Mouse (Mus musculus) liver, embryonic 14.5 days (tissue): ENCODE measurements around the gene Pcbp3. TPM values are rescaled to one million over a fixed set of nuclear protein-coding genes. Genes with fewer than 3 reads are reported as not detected.

Experiments used
- ATAC-seq: fragments of 200-750 bp; cut with Nextera tagmentation; 2 replicates; pipeline ENCODE4 v1.8.0; 2017; ENCODE audit warnings: moderate number of reproducible peaks, mild to moderate bottlenecking, moderate library complexity; ENCODE audit not compliant: insufficient read depth
- DNase-seq, 3 experiments: peaks; one replicate each; pipeline ENCODE4 v3.0.0-alpha.2; 2012 to 2013; ENCODE audit warnings: low read depth in 3 of 3, low spot score in 3 of 3
- H3K27ac ChIP-seq: fragments of 300-500 bp; sonication (generic); 2 replicates; pipeline ENCODE4 v1.5.1; 2014; ENCODE audit warnings: moderate library complexity, mild to moderate bottlenecking, control low read depth, inconsistent platforms
- H3K27me3 ChIP-seq: fragments of 300-500 bp; sonication (generic); 2 replicates; pipeline ENCODE4 v1.6.1; 2014; ENCODE audit warnings: mild to moderate bottlenecking, low read length, moderate library complexity; ENCODE audit not compliant: control insufficient read depth, insufficient read depth
- H3K36me3 ChIP-seq: fragments of 300-500 bp; sonication (generic); replicated peaks from 2 replicates; pipeline ENCODE4 v1.6.1; 2014; ENCODE audit warnings: low read depth; ENCODE audit not compliant: control insufficient read depth, insufficient read depth
- H3K4me1 ChIP-seq, 2 experiments: fragments of 200-500 bp in 1 of 2; fragments of 300-500 bp in 1 of 2; sonication (generic) in 1 of 2; replicated peaks; 2 replicates each; pipeline ENCODE4 v1.6.1; 2012 to 2014; ENCODE audit warnings: antibody characterized with exemption in 1 of 2, inconsistent platforms in 1 of 2, low read length in 1 of 2; ENCODE audit not compliant: control insufficient read depth in 2 of 2, insufficient read depth in 2 of 2
- H3K4me2 ChIP-seq: fragments of 300-500 bp; sonication (generic); 2 replicates; pipeline ENCODE4 v1.6.1; 2014; ENCODE audit warnings: low read depth, mild to moderate bottlenecking, control low read depth, moderate library complexity
- H3K4me3 ChIP-seq, 2 experiments: fragments of 200-500 bp in 1 of 2; fragments of 300-500 bp in 1 of 2; sonication (generic) in 1 of 2; 2 replicates each; pipeline ENCODE4 v1.5.1; 2012 to 2014; ENCODE audit warnings: low read depth in 2 of 2, low read length in 2 of 2, mild to moderate bottlenecking in 2 of 2, control low read depth in 1 of 2, inconsistent platforms in 1 of 2, moderate library complexity in 1 of 2; ENCODE audit not compliant: insufficient read depth in 1 of 2
- H3K9ac ChIP-seq: fragments of 300-500 bp; sonication (generic); replicated peaks from 2 replicates; pipeline ENCODE4 v1.6.1; 2014; ENCODE audit warnings: mild to moderate bottlenecking, control low read depth, moderate library complexity
- H3K9me3 ChIP-seq: fragments of 300-500 bp; sonication (generic); 2 replicates; pipeline ENCODE4 v1.6.1; 2016; ENCODE audit warnings: low read length, mixed read lengths; ENCODE audit not compliant: control insufficient read depth
- CTCF ChIP-seq: IDR thresholded peaks from 2 replicates; pipeline ENCODE4 v1.5.1; 2016; ENCODE audit warnings: antibody characterized with exemption, low read depth, control low read depth
- EP300 ChIP-seq: IDR thresholded peaks from 2 replicates; pipeline ENCODE4 v1.6.1; 2016; ENCODE audit warnings: antibody characterized with exemption, low read depth
- WGBS: fragments of 180-500 bp; shearing (Covaris S2); extraction: QIAGEN DNeasy Blood & Tissue Kit; methylation state at CpG from one replicate; pipeline ENCODE4 v1.1.7; 2014; ENCODE audit not compliant: insufficient replicate concordance; 5-methylcytosine and 5-hydroxymethylcytosine counted together
- polyA plus RNA-seq, 2 experiments: library from polyadenylated mRNA; depleted of rRNA in 1 of 2; stranded (reverse) in 1 of 2; unstranded in 1 of 2; fragments of >200 nt; fragmentation: Nextera tagmentation in 1 of 2; extraction: Ambion mirVana in 1 of 2; gene quantifications; 2 replicates each; pipeline versions ENCODE4 v1.2.1 to v1.2.3; 2012 to 2014

The Pcbp3 gene
- polyA plus RNA-seq, 2 experiments: 2.0 to 2.6 TPM

DNA sequence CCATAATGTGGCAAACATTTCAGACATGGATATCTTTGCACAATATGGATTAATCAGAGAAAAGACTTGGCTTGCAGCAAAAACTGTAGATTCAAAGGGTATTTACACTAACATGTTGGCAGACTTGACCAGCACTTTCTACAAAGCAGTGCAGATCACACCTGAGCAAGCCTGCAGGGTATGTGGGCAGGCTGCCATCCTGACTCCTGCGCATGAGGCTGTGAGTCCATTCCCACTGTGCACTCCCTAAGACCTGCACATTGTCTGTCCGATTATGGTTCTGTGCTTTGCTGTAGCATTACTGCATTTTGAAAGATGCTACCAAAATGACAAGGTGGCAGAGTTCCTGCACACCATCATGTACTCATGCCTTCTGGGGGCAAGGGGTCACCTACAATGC, 143.3 kb downstream of the Pcbp3 start:
- WGBS: 65% methylated on average over 2 of the region's 2 CpGs
- DNase-seq (no peak), ATAC-seq (no peak)
- TF ChIP-seq EP300: no peak
- no peaks in the 10 kb centered on the region for H3K4me1 ChIP-seq
- no peaks in the 10 kb centered on the region for H3K27me3 ChIP-seq
- no peak overlapping the region for H3K9ac ChIP-seq
- no peak overlapping the region for H3K27ac ChIP-seq
- H3K9me3 ChIP-seq: no peaks in the 10 kb centered on the region
- no peak overlapping the region for H3K4me2 ChIP-seq
- H3K36me3 ChIP-seq: no peaks in the 10 kb centered on the region
- no peak overlapping the region for H3K4me3 ChIP-seq

DNA sequence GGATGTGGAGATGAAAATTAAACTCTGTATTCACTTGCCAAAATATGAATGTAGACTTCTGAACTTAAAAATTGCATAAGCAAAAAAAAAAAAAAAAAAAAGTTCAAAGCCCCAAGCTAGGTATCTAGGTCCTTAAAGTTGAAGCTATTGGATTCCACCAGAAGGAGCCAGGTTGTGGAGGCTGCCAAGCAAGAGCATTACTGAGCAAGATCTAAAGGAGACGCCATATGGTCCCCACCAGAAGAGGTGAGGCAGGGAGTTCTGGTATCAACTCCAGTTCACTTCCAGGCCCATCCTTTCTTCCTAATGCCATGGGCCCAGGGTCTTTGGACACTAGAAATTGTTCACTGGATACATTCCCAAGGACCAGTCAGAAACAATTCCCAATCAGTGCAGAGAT, 144.8 kb downstream of the Pcbp3 start:
- ATAC-seq (no peak), DNase-seq (no peak)
- no peak overlapping the region for H3K4me3 ChIP-seq
- H3K27ac ChIP-seq: no peak overlapping the region
- 52% methylated on average over 1 of the region's 1 CpGs for WGBS
- H3K9me3 ChIP-seq: no peaks in the 10 kb centered on the region
- H3K9ac ChIP-seq: no peak overlapping the region
- H3K27me3 ChIP-seq: no peaks in the 10 kb centered on the region
- no peak for TF ChIP-seq EP300
- TF ChIP-seq CTCF: no peak
- no peak overlapping the region for H3K4me2 ChIP-seq
- H3K36me3 ChIP-seq: no peaks in the 10 kb centered on the region
- H3K4me1 ChIP-seq: no peaks in the 10 kb centered on the region

GRCm38 (mm10) chr10:76816436-76816835, 145.3 kb downstream of the Pcbp3 start:
- H3K27me3 ChIP-seq: no peaks in the 10 kb centered on the region
- H3K36me3 ChIP-seq: no peaks in the 10 kb centered on the region
- TF ChIP-seq CTCF: no peak
- no peak for DNase-seq
- WGBS: 54% methylated on average over 7 of the region's 7 CpGs
- H3K27ac ChIP-seq: no peak overlapping the region
- no peak overlapping the region for H3K9ac ChIP-seq
- H3K4me3 ChIP-seq: no peak overlapping the region
- no peaks in the 10 kb centered on the region for H3K4me1 ChIP-seq
- no peak for ATAC-seq
- H3K9me3 ChIP-seq: no peaks in the 10 kb centered on the region
- H3K4me2 ChIP-seq: no peak overlapping the region

DNA sequence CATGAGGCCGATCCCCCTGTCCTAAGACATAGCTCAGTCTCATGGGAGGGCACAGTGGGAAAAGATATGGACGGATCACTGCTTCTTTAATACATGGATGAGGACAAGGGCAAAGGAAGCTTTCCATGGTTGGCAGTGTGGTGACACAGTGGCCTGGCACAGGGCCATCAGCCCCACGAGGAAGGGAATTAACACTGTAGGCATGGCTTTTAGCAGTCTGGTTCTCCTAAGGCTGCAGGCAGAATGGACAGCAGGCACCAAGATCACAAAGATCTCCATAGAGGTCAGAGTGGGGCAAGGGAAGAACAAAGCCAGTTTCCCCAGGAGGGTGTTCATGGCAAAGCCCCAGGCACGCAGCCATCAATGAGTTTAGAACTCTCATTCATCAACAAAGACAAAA, 146.2 kb downstream of the Pcbp3 start:
- Histone ChIP-seq H3K4me1 (no peaks in the 10 kb centered on the region), H3K9me3 (no peaks in the 10 kb centered on the region), H3K27ac (no peak overlapping the region), H3K27me3 (no peaks in the 10 kb centered on the region), H3K36me3 (no peaks in the 10 kb centered on the region), H3K4me3 (no peak overlapping the region), H3K9ac (no peak overlapping the region), H3K4me2 (no peak overlapping the region)
- no peak for DNase-seq
- 61% methylated on average over 4 of the region's 4 CpGs for WGBS
- no peak for TF ChIP-seq EP300
- no peak for TF ChIP-seq CTCF
- no peak for ATAC-seq

DNA sequence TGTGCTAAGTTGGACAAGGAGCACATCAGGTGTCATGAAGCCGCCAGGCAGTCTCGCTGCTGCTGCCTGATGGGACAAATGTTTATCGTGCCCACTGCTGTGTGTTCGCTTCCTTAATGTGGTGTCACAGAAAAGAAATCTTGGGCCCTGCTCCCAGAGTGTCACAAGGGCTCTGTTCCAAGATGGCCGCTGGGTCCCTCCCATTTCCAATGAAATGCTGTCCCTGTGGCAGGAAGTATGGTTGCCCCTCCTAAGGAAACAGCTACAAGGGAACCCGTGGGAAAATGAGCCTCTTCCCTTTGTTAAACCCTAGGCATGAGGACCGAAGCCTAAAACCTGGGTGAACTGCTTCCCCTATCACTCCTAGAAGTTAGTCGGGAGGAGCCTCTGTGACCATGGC, 146.9 kb downstream of the Pcbp3 start:
- Histone ChIP-seq H3K27me3 (no peaks in the 10 kb centered on the region), H3K27ac (no peak overlapping the region), H3K9me3 (no peaks in the 10 kb centered on the region), H3K9ac (no peak overlapping the region), H3K4me2 (no peak overlapping the region), H3K4me3 (no peak overlapping the region), H3K4me1 (no peaks in the 10 kb centered on the region), H3K36me3 (no peaks in the 10 kb centered on the region)
- DNase-seq: no peak
- WGBS: 67% methylated on average over 8 of the region's 8 CpGs
- ATAC-seq: no peak
- no peak for TF ChIP-seq EP300
- no peak for TF ChIP-seq CTCF
